Mouse (Mus musculus) C2C12 (cell line): Measurements from ENCODE around the gene Eif4e3.

Source experiments
- CTCF ChIP-seq: IDR thresholded peaks from one replicate; pipeline ENCODE4 v1.5.1; 2011; ENCODE audit not compliant: control insufficient read depth, insufficient read depth, insufficient read length
- FOSL1 ChIP-seq: IDR thresholded peaks from one replicate; pipeline ENCODE4 v1.8.0; 2011; ENCODE audit warnings: mild to moderate bottlenecking, low read length; ENCODE audit not compliant: poor library complexity, insufficient read depth, severe bottlenecking
- MAX ChIP-seq: IDR thresholded peaks from one replicate; pipeline ENCODE4 v1.6.1; 2011; ENCODE audit warnings: mild to moderate bottlenecking, control low read depth
- MYOD1 ChIP-seq: IDR thresholded peaks from one replicate; pipeline ENCODE4 v1.6.1; 2011; ENCODE audit warnings: low read depth; ENCODE audit not compliant: control insufficient read depth, insufficient read length
- MYOG ChIP-seq: IDR thresholded peaks from one replicate; pipeline ENCODE4 v1.6.1; 2011; ENCODE audit not compliant: control insufficient read depth, insufficient read length; ENCODE audit errors: extremely low read depth
- USF1 ChIP-seq: IDR thresholded peaks from one replicate; pipeline ENCODE4 v1.6.1; 2011; ENCODE audit warnings: low read depth, mild to moderate bottlenecking, control low read depth, moderate library complexity

DNA sequence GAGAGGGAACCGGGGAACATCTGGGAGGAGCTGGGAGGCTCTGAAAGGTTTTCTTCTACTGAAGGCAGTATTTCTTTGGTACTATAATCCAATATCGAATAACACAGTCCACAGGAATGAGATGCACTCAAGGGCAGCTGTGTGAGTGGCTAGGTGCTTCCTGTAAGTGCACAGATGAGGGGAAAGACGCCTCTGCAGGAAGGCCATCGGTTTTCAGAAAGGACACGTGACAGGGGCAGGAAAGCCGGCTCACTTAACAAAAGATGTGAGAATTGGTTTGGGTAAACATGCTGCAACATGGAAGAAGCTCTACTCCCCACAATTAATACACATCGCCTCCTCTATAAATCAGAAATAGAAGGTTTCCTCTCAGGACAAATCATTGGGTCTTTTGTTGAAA lies 40.8 kb downstream of the Eif4e3 start:
- TF ChIP-seq MYOG (no peak), FOSL1 (no peak), USF1 (no peak), CTCF (no peak), MYOD1 (no peak), MAX (no peak)
